Mouse (Mus musculus) kidney, adult 2 months (tissue): ENCODE results near the gene Axin1. TPM values are rescaled to one million over a fixed set of nuclear protein-coding genes. Genes with fewer than 3 reads are reported as not detected.

Source experiments
- DNase-seq: peaks from one replicate; pipeline ENCODE4 v3.0.0; 2021
- H3K27ac ChIP-seq: fragments of 200-500 bp; 2 replicates; pipeline ENCODE4 v1.5.1; 2012; ENCODE audit warnings: low read depth, low read length, control low read depth, inconsistent platforms; ENCODE audit not compliant: insufficient read depth
- H3K27me3 ChIP-seq: fragments of 200-500 bp; replicated peaks from 2 replicates; pipeline ENCODE4 v1.6.1; 2012; ENCODE audit warnings: mild to moderate bottlenecking, moderate library complexity, low read length, inconsistent platforms; ENCODE audit not compliant: control insufficient read depth, insufficient read depth
- H3K36me3 ChIP-seq: fragments of 200-500 bp; 2 replicates; pipeline ENCODE4 v1.6.1; 2012; ENCODE audit warnings: mild to moderate bottlenecking, moderate library complexity, low read length, inconsistent platforms; ENCODE audit not compliant: control insufficient read depth, insufficient read depth
- H3K4me1 ChIP-seq: fragments of 200-500 bp; 2 replicates; pipeline ENCODE4 v1.6.1; 2011; ENCODE audit warnings: low read length; ENCODE audit not compliant: control insufficient read depth, insufficient read depth
- H3K4me3 ChIP-seq: fragments of 200-500 bp; 2 replicates; pipeline ENCODE4 v1.5.1; 2011; ENCODE audit warnings: mild to moderate bottlenecking, low read depth, low read length, control low read depth; ENCODE audit not compliant: insufficient read depth
- CTCF ChIP-seq: fragments of 200-500 bp; conservative IDR thresholded peaks from 2 replicates; pipeline ENCODE4 v1.5.1; 2011; ENCODE audit warnings: low read depth, mild to moderate bottlenecking, control low read depth, low read length, moderate library complexity, mixed read lengths; ENCODE audit not compliant: insufficient read depth, insufficient read length
- POLR2A ChIP-seq: fragments of 200-500 bp; IDR thresholded peaks from one replicate; pipeline ENCODE4 v1.6.1; 2011; ENCODE audit warnings: low read depth, low read length, control low read depth
- WGBS: fragments of 180-500 bp; shearing (Covaris S2); methylation state at CpG from one replicate; pipeline ENCODE4 v1.1.7; 2018; 5-methylcytosine and 5-hydroxymethylcytosine counted together
- polyA plus RNA-seq: library from polyadenylated mRNA; depleted of rRNA; stranded (reverse); fragments of >200 nt; gene quantifications from 2 replicates; pipeline ENCODE4 v1.2.3, GENCODE M21; 2012; rRNA removed

Axin1 gene
- polyA plus RNA-seq, 1 experiment = 18.5 TPM

DNA sequence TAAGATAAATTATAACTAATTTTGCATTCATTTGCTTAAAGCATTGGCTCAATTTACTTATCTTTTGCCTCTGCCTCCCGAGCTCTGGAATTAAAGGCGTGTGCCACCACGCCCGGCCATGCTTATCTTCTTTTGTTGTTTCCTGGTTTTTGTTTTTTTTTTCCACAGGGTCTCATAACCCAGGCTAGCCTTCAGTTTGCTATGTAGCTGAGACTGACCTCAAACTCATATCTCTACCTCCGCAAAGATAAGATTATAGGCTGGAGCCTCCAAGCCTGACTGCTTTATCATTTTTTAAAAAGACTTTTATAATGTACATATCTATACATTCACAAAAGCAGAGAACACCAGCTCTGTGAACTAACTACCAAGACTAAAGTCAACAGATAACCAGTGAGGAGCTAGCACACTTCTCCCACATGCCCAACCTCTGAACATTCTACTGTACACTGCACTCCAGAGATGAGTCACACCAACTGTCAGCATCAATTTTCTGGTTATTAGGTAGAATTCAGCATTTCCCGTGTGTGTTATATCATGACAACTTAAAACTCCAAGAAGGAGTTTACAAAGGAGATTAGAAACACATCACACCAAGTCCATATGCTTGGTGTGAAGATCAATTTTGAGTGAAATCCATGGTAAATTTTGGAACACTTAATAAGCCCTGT is 101.8 kb downstream of the Axin1 start:
- Histone ChIP-seq H3K4me1 (peaks cover 8% of the 10 kb centered on the region; the same call in 1 of the 2 replicates), H3K4me3 (no peak overlapping the region), H3K36me3 (no peaks in the 10 kb centered on the region), H3K27ac (no peak overlapping the region), H3K27me3 (no peaks in the 10 kb centered on the region)
- 75% methylated on average over 6 of the region's 6 CpGs for WGBS
- no peak for TF ChIP-seq POLR2A
- no peak for TF ChIP-seq CTCF
- no peak for DNase-seq

DNA sequence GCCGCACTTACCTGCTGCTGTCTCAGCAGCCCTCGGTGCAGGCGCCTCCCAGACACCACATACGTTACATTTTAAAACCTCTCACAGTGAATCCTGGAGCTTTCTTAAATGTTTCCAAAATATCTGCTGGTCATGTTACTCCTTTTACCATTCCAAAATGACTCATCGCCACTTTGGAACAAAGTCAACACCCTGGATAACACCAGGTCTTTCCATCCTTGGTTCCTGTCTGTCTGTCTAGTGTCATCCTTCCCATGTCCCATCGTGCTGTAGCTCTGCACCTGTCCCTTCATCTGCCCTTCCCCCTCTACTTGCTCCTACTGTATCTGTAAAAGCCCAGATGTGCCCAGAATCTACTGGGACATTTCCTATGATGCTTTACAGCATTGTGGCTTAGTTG is 102.5 kb downstream of the Axin1 start:
- H3K4me3 ChIP-seq = no peak overlapping the region
- no peak for DNase-seq
- WGBS = 82% methylated on average over 6 of the region's 6 CpGs

DNA sequence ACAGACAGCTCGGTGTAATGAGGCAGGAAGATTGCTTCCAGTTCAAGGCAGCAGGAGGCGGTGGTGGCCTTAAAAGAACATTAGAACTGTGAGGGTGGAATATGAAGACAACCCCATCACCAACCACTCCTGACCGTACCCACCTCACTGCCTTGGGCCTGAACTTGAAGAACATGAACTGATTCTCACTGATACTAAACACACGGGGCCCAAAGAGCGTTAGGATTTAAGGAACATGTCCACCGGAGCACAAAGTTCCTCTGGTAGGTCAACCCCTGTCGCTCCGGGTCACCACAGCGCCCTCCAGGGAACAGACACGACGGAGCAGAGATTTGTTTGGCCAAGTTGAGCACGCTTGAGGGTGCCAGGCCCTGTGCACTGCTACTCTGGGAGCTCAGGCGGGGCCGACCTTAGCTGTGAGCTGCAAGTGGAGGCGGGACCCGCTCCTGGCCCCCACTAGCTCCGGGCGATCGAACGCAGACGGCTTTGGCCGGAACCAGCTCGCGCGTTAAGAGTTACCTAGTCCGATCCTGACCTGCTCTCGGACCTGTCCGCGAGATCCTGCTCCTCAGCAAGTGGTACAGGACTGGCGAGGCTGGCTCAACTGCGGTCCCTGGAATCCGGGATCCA is 105.1 kb downstream of the Axin1 start:
- TF ChIP-seq CTCF (peak; percentile 49), POLR2A (peak; percentile 29)
- Histone ChIP-seq H3K4me1 (peaks cover 8% of the 10 kb centered on the region; the same call in 1 of the 2 replicates), H3K27me3 (no peaks in the 10 kb centered on the region), H3K4me3 (peak overlapping the region; percentile 62), H3K36me3 (no peaks in the 10 kb centered on the region), H3K27ac (peak overlapping the region; percentile 65)
- peak; percentile 86 for DNase-seq
- WGBS = under 1% methylated on average over 32 of the region's 32 CpGs

More for the DNA sequence above, 102.5 kb downstream of the Axin1 start:
- Histone ChIP-seq H3K27ac (no peak overlapping the region), H3K27me3 (no peaks in the 10 kb centered on the region), H3K36me3 (no peaks in the 10 kb centered on the region), H3K4me1 (peaks cover 8% of the 10 kb centered on the region; the same call in 1 of the 2 replicates)
- TF ChIP-seq POLR2A (no peak), CTCF (no peak)

DNA sequence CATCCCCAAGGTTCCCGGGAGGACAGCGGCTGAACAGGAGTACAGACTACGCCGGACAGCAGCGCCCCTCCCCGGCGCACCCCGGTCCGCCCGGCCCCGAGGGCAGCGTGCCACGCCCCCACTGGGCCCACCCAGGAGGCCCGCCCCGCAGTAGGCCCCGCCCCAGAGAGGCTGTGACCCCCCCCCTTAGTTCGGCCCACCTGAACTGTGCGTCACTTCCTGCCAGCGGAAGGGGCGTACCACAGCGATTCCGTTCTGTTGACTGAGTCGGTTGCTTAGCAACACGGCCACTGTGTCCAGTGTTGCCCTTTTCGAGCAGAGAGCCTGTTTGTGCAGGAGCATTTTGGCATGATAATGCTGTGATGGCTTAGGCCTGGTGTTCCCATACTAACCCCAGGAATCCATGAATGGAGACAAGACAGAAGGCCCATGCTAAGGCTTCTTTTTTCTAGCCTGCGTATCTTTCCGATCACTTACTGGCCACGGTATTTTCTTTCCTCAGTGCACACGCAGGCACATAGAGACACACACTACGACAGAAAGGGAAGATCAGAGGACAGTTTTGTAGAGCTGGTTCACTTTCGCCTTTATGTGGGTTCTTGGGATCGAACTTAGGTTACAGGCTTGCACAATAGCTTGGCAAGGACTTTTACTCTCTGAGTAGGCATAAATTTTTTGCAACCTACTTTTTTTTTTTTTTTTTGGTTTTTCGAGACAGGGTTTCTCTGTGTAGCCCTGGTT is 105.8 kb downstream of the Axin1 start, which contains the start of gene Fam234a:
Fam234a (minus strand) TSS at position 142 of the 741 bp plus-strand sequence.
- Histone ChIP-seq H3K27me3 (no peaks in the 10 kb centered on the region), H3K36me3 (no peaks in the 10 kb centered on the region), H3K27ac (peak within 1 kb of the TSS; percentile 75), H3K4me3 (peak within 1 kb of the TSS; percentile 62), H3K4me1 (peaks cover 8% of the 10 kb centered on the region; the same call in 1 of the 2 replicates)
- peak; percentile 4 for TF ChIP-seq POLR2A
- TF ChIP-seq CTCF = no peak
- WGBS = 5% methylated on average over 33 of the region's 33 CpGs
- DNase-seq = peak; percentile 98

Other genes with a start within 250 kb of the Axin1 start
- 31.3 and 34.8 TPM in 2 replicates for gene Rab40c, start 219.0 kb upstream of the Axin1 start, polyA plus RNA-seq
- 236 and 270 TPM in 2 replicates for gene Pigq, start 193.8 kb upstream of the Axin1 start, polyA plus RNA-seq
- 16.0 and 21.0 TPM in 2 replicates for gene Nhlrc4, start 193.7 kb upstream of the Axin1 start, polyA plus RNA-seq
- 7.2 and 8.3 TPM in 2 replicates for gene A930017K11Rik, start 186.1 kb upstream of the Axin1 start, polyA plus RNA-seq
- gene Capn15, start 152.9 kb upstream of the Axin1 start, polyA plus RNA-seq = 24.0 and 31.6 TPM in 2 replicates
- 454 and 517 TPM in 2 replicates for gene Rab11fip3, start 69.1 kb upstream of the Axin1 start, polyA plus RNA-seq
- 63.0 and 74.9 TPM in 2 replicates for gene Decr2, start 48.4 kb upstream of the Axin1 start, polyA plus RNA-seq
- gene Nme4, start 43.1 kb upstream of the Axin1 start, polyA plus RNA-seq = 36.2 and 45.6 TPM in 2 replicates
- gene Tmem8, start 25.4 kb upstream of the Axin1 start, polyA plus RNA-seq = 431 and 538 TPM in 2 replicates
- 130 and 137 TPM in 2 replicates for gene Mrpl28, start 15.2 kb upstream of the Axin1 start, polyA plus RNA-seq
- gene Pdia2, start 60.4 kb downstream of the Axin1 start, polyA plus RNA-seq = 0.20 and 0.37 TPM in 2 replicates
- gene Rgs11, start 64.3 kb downstream of the Axin1 start, polyA plus RNA-seq = 25.0 and 32.0 TPM in 2 replicates
- 3.4 and 4.4 TPM in 2 replicates for gene Arhgdig, start 69.1 kb downstream of the Axin1 start, polyA plus RNA-seq
- gene Fam234a, start 105.6 kb downstream of the Axin1 start, polyA plus RNA-seq = 112 and 124 TPM in 2 replicates
- 16.0 and 17.5 TPM in 2 replicates for gene Luc7l, start 114.2 kb downstream of the Axin1 start, polyA plus RNA-seq